Mouse (Mus musculus): ENCODE data around the gene Pafah1b3.

DNA sequence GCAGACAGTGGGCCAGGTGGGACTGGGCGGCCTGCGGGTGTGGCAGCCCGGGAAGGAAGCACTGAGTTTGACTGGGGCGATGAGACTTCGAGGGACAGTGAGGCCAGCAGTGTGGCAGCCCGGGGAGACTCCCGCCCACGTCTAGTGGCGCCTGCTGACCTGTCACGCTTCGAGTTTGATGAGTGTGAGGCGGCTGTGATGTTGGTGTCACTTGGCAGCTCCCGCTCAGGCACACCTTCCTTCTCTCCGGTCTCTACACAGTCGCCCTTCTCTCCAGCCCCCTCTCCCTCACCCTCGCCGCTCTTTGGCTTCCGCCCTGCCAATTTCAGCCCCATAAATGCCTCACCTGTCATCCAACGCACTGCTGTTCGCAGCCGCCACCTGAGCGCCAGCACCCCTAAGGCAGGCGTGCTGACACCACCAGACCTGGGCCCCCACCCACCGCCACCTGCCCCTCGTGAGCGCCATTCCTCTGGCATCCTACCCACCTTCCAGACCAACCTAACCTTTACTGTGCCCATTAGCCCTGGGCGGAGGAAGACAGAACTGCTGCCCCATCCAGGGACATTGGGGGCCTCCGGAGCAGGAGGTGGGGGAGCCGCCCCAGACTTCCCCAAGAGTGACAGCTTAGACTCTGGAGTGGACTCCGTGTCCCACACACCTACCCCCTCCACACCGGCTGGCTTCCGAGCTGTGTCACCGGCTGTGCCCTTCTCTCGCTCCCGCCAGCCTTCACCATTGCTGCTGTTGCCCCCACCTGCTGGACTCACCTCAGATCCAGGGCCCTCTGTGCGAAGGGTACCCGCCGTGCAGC, 25.1 kb downstream of the Pafah1b3 start:
- no peak for TF ChIP-seq POLR2A (IDR thresholded peaks at IDR 0.05; ENCODE audit: low read depth, low read length)
- TF ChIP-seq CTCF (IDR thresholded peaks at IDR 0.05; ENCODE audit: extremely low read depth, insufficient read length, insufficient replicate concordance, low read depth, low read length): no peak

Measured in small intestine, adult 2 months (tissue).